ENCODE assay signal across 10 mouse cellular contexts in the genomic region with DNA sequence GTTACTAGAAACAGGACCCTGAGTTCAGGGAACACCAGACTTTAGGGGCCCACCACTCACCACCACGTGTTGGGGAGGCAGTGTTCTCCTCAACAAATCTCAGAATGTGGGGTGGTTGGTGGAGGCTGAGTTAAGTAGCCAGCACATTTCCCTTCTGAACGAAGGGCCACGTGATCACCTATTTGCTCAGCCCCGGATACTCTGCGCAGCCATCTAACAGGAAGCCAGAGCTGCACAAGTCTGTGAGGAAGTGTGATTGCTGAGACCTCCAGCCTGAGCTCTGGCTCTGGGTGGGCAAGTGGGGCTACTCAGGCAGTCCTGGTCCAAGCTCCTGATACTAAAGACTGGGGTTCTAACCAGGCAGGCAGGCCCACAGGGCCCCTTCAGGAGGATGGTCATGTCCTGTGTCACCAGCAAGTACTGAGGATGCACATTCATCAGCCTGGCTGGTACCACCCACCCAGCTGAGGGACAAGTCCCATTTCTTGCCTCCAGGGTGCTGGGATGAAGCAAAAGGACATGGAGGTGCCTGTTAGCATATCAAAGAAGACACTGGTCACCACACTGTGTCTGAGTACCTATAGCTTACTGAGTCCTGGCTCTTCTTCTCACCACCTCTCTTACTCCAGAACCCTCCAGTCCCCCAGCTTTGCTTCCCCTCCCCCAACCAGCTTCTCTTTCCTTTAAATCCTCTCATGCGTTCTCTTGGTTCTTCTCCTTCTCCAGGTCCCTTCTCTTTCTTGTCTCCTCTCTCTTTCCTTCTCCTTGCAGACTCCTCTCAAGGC. TPM values are rescaled to one million over a fixed set of nuclear protein-coding genes. Genes with fewer than 3 reads are reported as not detected.
A peak's percentile ranks its signal among the peaks of the same experiment; 100 is the strongest.
DNase-seq lines count a peak whose midpoint lies in the region; ATAC-seq lines count a peak whose summit lies in the region.
"Had no signal": no experiment of that assay in that cellular context is flagged by ENCODE, and none has a peak within 500 bp of the region (broad histone marks: within the 10 kb centered on the region; RNA-seq: fewer than 3 reads in every experiment).

No protein-coding gene starts in this region.

- ATAC-seq in common myeloid progenitor, adult 5-6 weeks (replicated peaks; ENCODE audit: low read depth, poor library complexity, severe bottlenecking) = peak; percentile 72
- ATAC-seq in forebrain, embryonic 12.5 days (ENCODE audit: low FRiP score) = no peak

- peaks cover 5% of the 10 kb centered on the region; the same call in 1 of the 2 replicates for H3K4me1 ChIP-seq in forebrain, embryonic 12.5 days

- H3K36me3 ChIP-seq in macrophage (ENCODE audit: inconsistent target) = peaks cover 5% of the 10 kb centered on the region
- peaks cover 23% of the 10 kb centered on the region for H3K36me3 ChIP-seq in forebrain, embryonic 12.5 days (replicated peaks)

- WGBS in macrophage (ENCODE audit: missing documents) = 8% methylated on average over 5 of the region's 6 CpGs
- WGBS in forebrain, embryonic 12.5 days = 79% methylated on average over 6 of the region's 6 CpGs

- no peak overlapping the region for H3K9ac ChIP-seq in forebrain, embryonic 12.5 days

- peak overlapping the region; percentile 84 for H3K27ac ChIP-seq in macrophage
- no peak overlapping the region for H3K27ac ChIP-seq in forebrain, embryonic 12.5 days

- peak overlapping the region; percentile 55 for H3K4me3 ChIP-seq in macrophage (ENCODE audit: inconsistent target)
- no peak overlapping the region for H3K4me3 ChIP-seq in forebrain, embryonic 12.5 days (replicated peaks)

- H3K79me2 ChIP-seq in macrophage (ENCODE audit: inconsistent target) = no peaks in the 10 kb centered on the region

- peak; percentile 24 to 36 for DNase-seq in heart, postnatal 10 days
- no peak for DNase-seq in heart, adult 8-10 months (ENCODE audit: low spot score)
- peak; percentile 68 for DNase-seq in thymus, postnatal 14 days
- DNase-seq in cerebellum, adult 9-11 months = no peak
- DNase-seq in kidney, postnatal 14 days = no peak
- DNase-seq: cerebellum, adult 9-10 months; kidney, adult 8-10 months had no signal

- H3K27me3 ChIP-seq in forebrain, embryonic 12.5 days = peaks cover 3% of the 10 kb centered on the region; the same call in 1 of the 2 replicates

- no peak overlapping the region for H3K4me2 ChIP-seq in forebrain, embryonic 12.5 days

- H3K9me3 ChIP-seq in forebrain, embryonic 12.5 days = no peaks in the 10 kb centered on the region

- intact Hi-C loops in heart, postnatal 10 days (cut with DNase I) = no loop called here

RNA-seq across cellular contexts. Expression of a gene that starts 1.8 kb away (rescaled TPM):
- total RNA-seq in heart, postnatal 10 days (2021) = under 1 TPM; 0.69 to 0.89 TPM
- under 1 TPM; 0.30 to 0.75 (median 0.40) TPM for total RNA-seq in heart, adult 8-10 months (2022)
- total RNA-seq in common myeloid progenitor, adult 5-6 weeks (2017) = 6.5 and 6.8 TPM in 2 replicates
- total RNA-seq in macrophage (2018; cell fraction: chromatin; rRNA removed) = 10 to 100 TPM in 19 of 26 experiments, 1 to 10 TPM in 7; 2.8 to 28.6 (median 14.3) TPM
- total RNA-seq in macrophage (2018; cell fraction: cytosol; rRNA removed) = 1 to 10 TPM; 1.8 to 6.1 (median 3.4) TPM
- total RNA-seq in macrophage (2018; cell fraction: nucleus; rRNA removed) = 10 to 100 TPM in 14 of 26 experiments, 1 to 10 TPM in 12; 2.9 to 27.5 (median 11.2) TPM
- 3.8 to 5.6 TPM (median 5.4 TPM) in 3 replicates for polyA plus RNA-seq in macrophage (2018)
- 0.37 and 0.55 TPM in 2 replicates for polyA plus RNA-seq in forebrain, embryonic 12.5 days (2016; fragmentation: Nextera tagmentation; extraction: Ambion mirVana)

RNA-seq across cellular contexts. Expression of a gene that starts 16.9 kb away (rescaled TPM):
- total RNA-seq in heart, postnatal 10 days (2021) = 10 to 100 TPM; 77.9 to 79.1 TPM
- 10 to 100 TPM; 57.6 to 66.1 (median 59.5) TPM for total RNA-seq in heart, adult 8-10 months (2022)
- 78.3 and 83.0 TPM in 2 replicates for total RNA-seq in common myeloid progenitor, adult 5-6 weeks (2017)
- total RNA-seq in macrophage (2018; cell fraction: chromatin; rRNA removed) = 10 to 100 TPM; 11.2 to 42.1 (median 27.3) TPM
- total RNA-seq in macrophage (2018; cell fraction: cytosol; rRNA removed) = 10 to 100 TPM; 37.5 to 69.2 (median 53.2) TPM
- total RNA-seq in macrophage (2018; cell fraction: nucleus; rRNA removed) = 10 to 100 TPM; 21.9 to 53.3 (median 34.4) TPM
- polyA plus RNA-seq in macrophage (2018) = 52.4 to 57.0 TPM (median 56.0 TPM) in 3 replicates
- 52.0 and 54.7 TPM in 2 replicates for polyA plus RNA-seq in forebrain, embryonic 12.5 days (2016; fragmentation: Nextera tagmentation; extraction: Ambion mirVana)

RNA-seq across cellular contexts. Expression of a gene that starts 17.1 kb away (rescaled TPM):
- 10 to 100 TPM; 40.6 to 42.8 TPM for total RNA-seq in heart, postnatal 10 days (2021)
- 10 to 100 TPM; 25.2 to 35.9 (median 31.1) TPM for total RNA-seq in heart, adult 8-10 months (2022)
- 64.8 and 81.1 TPM in 2 replicates for total RNA-seq in common myeloid progenitor, adult 5-6 weeks (2017)
- 100 to 1,000 TPM in 24 of 26 experiments, 10 to 100 TPM in 2; 82.9 to 221 (median 151) TPM for total RNA-seq in macrophage (2018; cell fraction: chromatin; rRNA removed)
- total RNA-seq in macrophage (2018; cell fraction: cytosol; rRNA removed) = 10 to 100 TPM in 25 of 26 experiments, 1 to 10 TPM in 1; 8.5 to 33.4 (median 24.3) TPM
- total RNA-seq in macrophage (2018; cell fraction: nucleus; rRNA removed) = 100 to 1,000 TPM in 16 of 26 experiments, 10 to 100 TPM in 10; 70.1 to 182 (median 108) TPM
- polyA plus RNA-seq in macrophage (2018) = 17.6 to 19.3 TPM (median 18.6 TPM) in 3 replicates
- 42.2 and 42.7 TPM in 2 replicates for polyA plus RNA-seq in forebrain, embryonic 12.5 days (2016; fragmentation: Nextera tagmentation; extraction: Ambion mirVana)

RNA-seq across cellular contexts. Expression of a gene that starts 49.9 kb away (rescaled TPM):
- total RNA-seq in heart, postnatal 10 days (2021) = not detected
- not detected for total RNA-seq in heart, adult 8-10 months (2022)
- total RNA-seq in common myeloid progenitor, adult 5-6 weeks (2017) = not detected in 2 replicates
- not detected for total RNA-seq in macrophage (2018; cell fraction: chromatin; rRNA removed)
- not detected for total RNA-seq in macrophage (2018; cell fraction: cytosol; rRNA removed)
- not detected for total RNA-seq in macrophage (2018; cell fraction: nucleus; rRNA removed)
- polyA plus RNA-seq in macrophage (2018) = not detected in 3 replicates
- 1.3 and 3.2 TPM in 2 replicates for polyA plus RNA-seq in forebrain, embryonic 12.5 days (2016; fragmentation: Nextera tagmentation; extraction: Ambion mirVana)

Comparison
In these comparisons a context has a peak if more than half of its experiments do, and no peak if none do; other contexts are left out.
1. DNase-seq: peak in heart, postnatal 10 days (2 of 2) and thymus, postnatal 14 days (single experiment); none in heart, adult 8-10 months (single experiment), cerebellum, adult 9-11 months (single experiment) and kidney, postnatal 14 days (single experiment).